Comparison of ENCODE assay signal across 16 mouse cellular contexts in the genomic region with DNA sequence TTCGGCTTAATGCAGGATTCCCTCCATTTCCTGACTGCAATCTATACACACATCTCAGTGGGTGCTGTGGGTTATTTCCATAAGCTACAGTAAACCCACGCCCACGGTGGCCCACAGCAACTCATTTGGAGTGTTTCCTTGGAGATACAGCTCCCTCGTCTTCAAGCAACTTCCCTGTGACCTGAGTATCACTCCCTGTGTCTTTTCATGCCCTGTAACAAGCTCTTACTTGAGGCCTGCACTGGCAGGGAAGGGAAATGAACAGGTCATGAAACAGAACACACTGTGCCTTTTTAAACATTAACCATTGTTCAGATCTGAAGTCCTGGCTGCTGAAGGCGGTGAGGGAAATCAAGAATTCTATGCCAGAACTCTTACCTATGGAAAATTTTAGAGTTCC. TPM values are rescaled to one million over a fixed set of nuclear protein-coding genes. Genes with fewer than 3 reads are reported as not detected.
A peak's percentile ranks its signal among the peaks of the same experiment; 100 is the strongest.
DNase-seq lines count a peak whose midpoint lies in the region; ATAC-seq and TF ChIP-seq lines count a peak whose summit lies in the region.
"Had no signal": no experiment of that assay in that cellular context is flagged by ENCODE, and none has a peak within 500 bp of the region (broad histone marks: within the 10 kb centered on the region; RNA-seq: fewer than 3 reads in every experiment).

No protein-coding gene starts in this region.

- no peak for TF ChIP-seq CTCF in heart, adult 2 months (IDR thresholded peaks at IDR 0.05)
- TF ChIP-seq CTCF in hindbrain, postnatal 0 days (IDR thresholded peaks at IDR 0.05; ENCODE audit: low read depth) = no peak

- peaks cover 2% of the 10 kb centered on the region for H3K4me1 ChIP-seq in heart, adult 2 months (ENCODE audit: control insufficient read depth, insufficient read depth, low read length)
- peaks cover 17% of the 10 kb centered on the region for H3K4me1 ChIP-seq in kidney, embryonic 16.5 days (ENCODE audit: insufficient read depth, low read length)
- H3K4me1 ChIP-seq in hindbrain, postnatal 0 days (ENCODE audit: insufficient read depth, low read length) = no peaks in the 10 kb centered on the region

- H3K79me2 ChIP-seq in heart, adult 2 months (replicated peaks; ENCODE audit: control insufficient read depth, insufficient read depth, low read length) = no peaks in the 10 kb centered on the region

- no peak for TF ChIP-seq POLR2A in heart, adult 2 months (IDR thresholded peaks at IDR 0.05; ENCODE audit: insufficient read depth, low read depth, low read length)

- 78% methylated on average over 5 of the region's 5 CpGs for WGBS in heart, adult 2 months
- 66% methylated on average over 5 of the region's 5 CpGs for WGBS in kidney, embryonic 16.5 days
- WGBS in hindbrain, postnatal 0 days = 77% methylated on average over 5 of the region's 5 CpGs

- H3K27me3 ChIP-seq in heart, adult 2 months (ENCODE audit: control insufficient read depth, insufficient read depth, low read length) = no peaks in the 10 kb centered on the region
- H3K27me3 ChIP-seq in kidney, embryonic 16.5 days (ENCODE audit: insufficient read depth, low read length) = no peaks in the 10 kb centered on the region
- no peaks in the 10 kb centered on the region for H3K27me3 ChIP-seq in hindbrain, postnatal 0 days (ENCODE audit: insufficient read depth, low read length)
- H3K27me3 ChIP-seq: heart, embryonic 12.5 days; limb, embryonic 15.5 days; neural tube, embryonic 15.5 days; Patski had no signal

- no peak overlapping the region for H3K9ac ChIP-seq in heart, adult 2 months (ENCODE audit: low read depth, low read length)
- 0 out of 2 replicates have a peak overlapping the region, but pooled peaks have one; percentile 29 for H3K9ac ChIP-seq in kidney, embryonic 16.5 days (replicated peaks; ENCODE audit: low read length)
- H3K9ac ChIP-seq in hindbrain, postnatal 0 days (replicated peaks; ENCODE audit: low read length) = no peak overlapping the region
- H3K9ac ChIP-seq: heart, embryonic 12.5 days; limb, embryonic 15.5 days; neural tube, embryonic 15.5 days had no signal

- intact Hi-C loops in heart, adult 2 months (cut with DNase I) = no loop called here

- peak; percentile 87 for DNase-seq in heart, adult 11 months
- DNase-seq in heart, adult 2 months = no peak
- DNase-seq in right cerebral cortex, adult 18-20 months = peak; percentile 71
- no peak for DNase-seq in right cerebral cortex, postnatal 4 days
- DNase-seq in right cerebral cortex, postnatal 36 days (ENCODE audit: low spot score in 2 of 2) = peak; percentile 36 to 59
- no peak for DNase-seq in testis, postnatal 10 days (ENCODE audit: low spot score)
- no peak for DNase-seq in hindbrain, postnatal 0 days (ENCODE audit: low spot score)
- DNase-seq: cerebellum, adult 11 months; gastrocnemius, postnatal 10 days; thymus, postnatal 4 days had no signal

- H3K36me3 ChIP-seq in heart, adult 2 months (ENCODE audit: control insufficient read depth, insufficient read depth, low read length) = peaks cover 5% of the 10 kb centered on the region; the same call in 1 of the 2 replicates
- H3K36me3 ChIP-seq in kidney, embryonic 16.5 days (ENCODE audit: insufficient read depth, low read length) = no peaks in the 10 kb centered on the region
- H3K36me3 ChIP-seq in hindbrain, postnatal 0 days (ENCODE audit: insufficient read depth, low read length) = no peaks in the 10 kb centered on the region
- H3K36me3 ChIP-seq: heart, embryonic 12.5 days; limb, embryonic 15.5 days; neural tube, embryonic 15.5 days had no signal

- peak; percentile 57; the same call in 1 of the 2 replicates for ATAC-seq in kidney, embryonic 16.5 days (ENCODE audit: low FRiP score, low TSS enrichment)
- ATAC-seq in hindbrain, postnatal 0 days = no peak
- ATAC-seq: forebrain, embryonic 14.5 days; Patski had no signal

- no peaks in the 10 kb centered on the region for H3K9me3 ChIP-seq in kidney, embryonic 16.5 days (ENCODE audit: low read length)
- H3K9me3 ChIP-seq in hindbrain, postnatal 0 days (ENCODE audit: low read length) = no peaks in the 10 kb centered on the region
- H3K9me3 ChIP-seq: heart, embryonic 12.5 days; limb, embryonic 15.5 days; neural tube, embryonic 15.5 days had no signal

- no peak for TF ChIP-seq EP300 in heart, adult 2 months (IDR thresholded peaks at IDR 0.05; ENCODE audit: insufficient read depth, low read depth, low read length)

- H3K4me3 ChIP-seq in heart, adult 2 months = no peak overlapping the region
- H3K4me3 ChIP-seq in kidney, embryonic 16.5 days (ENCODE audit: low read length) = no peak overlapping the region
- no peak overlapping the region for H3K4me3 ChIP-seq in hindbrain, postnatal 0 days (ENCODE audit: low read length)
- H3K4me3 ChIP-seq: heart, embryonic 12.5 days; limb, embryonic 15.5 days; neural tube, embryonic 15.5 days had no signal

- no peak overlapping the region for H3K27ac ChIP-seq in heart, adult 2 months
- peak overlapping the region; percentile 84 for H3K27ac ChIP-seq in kidney, embryonic 16.5 days (ENCODE audit: low read length)
- H3K27ac ChIP-seq in hindbrain, postnatal 0 days = no peak overlapping the region
- H3K27ac ChIP-seq: limb, embryonic 15.5 days; neural tube, embryonic 15.5 days had no signal

- H3K4me2 ChIP-seq in kidney, embryonic 16.5 days (replicated peaks; ENCODE audit: low read depth, low read length) = no peak overlapping the region
- H3K4me2 ChIP-seq in hindbrain, postnatal 0 days (ENCODE audit: low read depth, low read length) = no peak overlapping the region
- H3K4me2 ChIP-seq: heart, embryonic 12.5 days; limb, embryonic 15.5 days; neural tube, embryonic 15.5 days had no signal

RNA-seq across cellular contexts. Expression of gene Dusp6, which starts 40.3 kb away (rescaled TPM):
- total RNA-seq in heart, adult 2 months (2021) = 10 to 100 TPM; 15.8 to 21.4 TPM
- polyA plus RNA-seq in heart, adult 2 months (2012; rRNA removed) = 24.8 and 25.6 TPM in 2 replicates
- polyA plus RNA-seq in kidney, embryonic 16.5 days (2015; fragmentation: Nextera tagmentation; extraction: Ambion mirVana) = 87.9 and 95.9 TPM in 2 replicates
- total RNA-seq in hindbrain, postnatal 0 days (2014; rRNA removed) = 65.3 and 74.0 TPM in 2 replicates
- 32.5 and 35.2 TPM in 2 replicates for polyA plus RNA-seq in hindbrain, postnatal 0 days (2015; fragmentation: Nextera tagmentation; extraction: Ambion mirVana)

Comparison
In these comparisons a context has a peak if more than half of its experiments do, and no peak if none do; other contexts are left out.
1. DNase-seq: peak in heart, adult 11 months (single experiment), right cerebral cortex, adult 18-20 months (single experiment) and right cerebral cortex, postnatal 36 days (2 of 2); none in heart, adult 2 months (0 of 2), right cerebral cortex, postnatal 4 days (single experiment), testis, postnatal 10 days (single experiment) and hindbrain, postnatal 0 days (single experiment).